In genomic region chr17:45566031-45566359, GRCm38 (mm10) we compare ENCODE assay signal across 20 mouse cellular contexts. TPM values are rescaled to one million over a fixed set of nuclear protein-coding genes. Genes with fewer than 3 reads are reported as not detected.
DNase-seq lines count a peak whose midpoint lies in the region; ATAC-seq and TF ChIP-seq lines count a peak whose summit lies in the region.
"Had no signal": no experiment of that assay in that cellular context is flagged by ENCODE, and none has a peak within 500 bp of the region (broad histone marks: within the 10 kb centered on the region; RNA-seq: fewer than 3 reads in every experiment).

No protein-coding gene starts in this region.

- WGBS in forebrain, embryonic 13.5 days, result 83% methylated on average over 1 of the region's 1 CpGs
- WGBS in forebrain, embryonic 16.5 days, result 77% methylated on average over 1 of the region's 1 CpGs
- WGBS in liver, embryonic 11.5 days, result 72% methylated on average over 1 of the region's 1 CpGs
- WGBS in liver, postnatal 0 days (ENCODE audit: insufficient replicate concordance), result 62% methylated on average over 1 of the region's 1 CpGs
- 75% methylated on average over 1 of the region's 1 CpGs for WGBS in embryonic facial prominence, embryonic 12.5 days

- H3K4me1 ChIP-seq in forebrain, embryonic 13.5 days, result peaks cover 57% of the 10 kb centered on the region
- H3K4me1 ChIP-seq in forebrain, embryonic 16.5 days (replicated peaks; ENCODE audit: control insufficient read depth, insufficient read depth, low read length), result peaks cover 17% of the 10 kb centered on the region
- H3K4me1 ChIP-seq in liver, embryonic 11.5 days (replicated peaks; ENCODE audit: control insufficient read depth, insufficient read depth, low read length), result peaks cover 39% of the 10 kb centered on the region
- peaks cover 20% of the 10 kb centered on the region for H3K4me1 ChIP-seq in liver, postnatal 0 days (ENCODE audit: insufficient read depth)
- peaks cover 18% of the 10 kb centered on the region for H3K4me1 ChIP-seq in embryonic facial prominence, embryonic 12.5 days

- H3K4me2 ChIP-seq in forebrain, embryonic 13.5 days, result 0 out of 2 replicates have a peak overlapping the region, but pooled peaks have one; percentile 98
- H3K4me2 ChIP-seq in forebrain, embryonic 16.5 days (ENCODE audit: low read length), result no peak overlapping the region
- no peak overlapping the region for H3K4me2 ChIP-seq in liver, embryonic 11.5 days
- H3K4me2 ChIP-seq in liver, postnatal 0 days (ENCODE audit: low read depth, low read length), result no peak overlapping the region
- no peak overlapping the region for H3K4me2 ChIP-seq in embryonic facial prominence, embryonic 12.5 days (replicated peaks)

- no peak for DNase-seq in liver, embryonic 11.5 days (ENCODE audit: low spot score)
- DNase-seq in liver, postnatal 0 days, result no peak
- DNase-seq in 3T3-L1 (ENCODE audit: low read depth, low spot score), result peak; percentile 22
- no peak for DNase-seq in urinary bladder, postnatal 10 days (ENCODE audit: low spot score)
- no peak for DNase-seq in ovary, postnatal 36 days (ENCODE audit: low spot score)
- DNase-seq: cerebellum, adult 8-10 months; gastrocnemius, adult 2 months; heart, postnatal 36 days; kidney, adult 11 months; kidney, postnatal 10 days; lung, adult 18-20 months; lung, postnatal 14 days; right cerebral cortex, postnatal 14 days; thymus, adult 2 months had no signal

- TF ChIP-seq EP300 in liver, postnatal 0 days (IDR thresholded peaks at IDR 0.05; ENCODE audit: low read depth), result no peak

- 0 out of 2 replicates have a peak overlapping the region, but pooled peaks have one; percentile 6 for H3K27ac ChIP-seq in forebrain, embryonic 13.5 days
- no peak overlapping the region for H3K27ac ChIP-seq in forebrain, embryonic 16.5 days (ENCODE audit: low read length)
- H3K27ac ChIP-seq in liver, embryonic 11.5 days (ENCODE audit: low read depth, low read length), result peak overlapping the region; percentile 19; the same call in 1 of the 2 replicates
- H3K27ac ChIP-seq in liver, postnatal 0 days (ENCODE audit: low read depth), result no peak overlapping the region
- peak overlapping the region; percentile 41; the same call in 1 of the 2 replicates for H3K27ac ChIP-seq in embryonic facial prominence, embryonic 12.5 days
- H3K27ac ChIP-seq: gastrocnemius, adult 2 months; stomach, embryonic 15.5 days had no signal

- ATAC-seq in forebrain, embryonic 13.5 days, result no peak
- ATAC-seq in forebrain, embryonic 16.5 days, result no peak
- no peak for ATAC-seq in liver, embryonic 11.5 days (replicated peaks; ENCODE audit: low FRiP score)
- no peak for ATAC-seq in liver, postnatal 0 days
- no peak for ATAC-seq in embryonic facial prominence, embryonic 12.5 days (ENCODE audit: insufficient number of reproducible peaks, insufficient read depth, low FRiP score, low TSS enrichment)
- ATAC-seq: hindbrain, embryonic 16.5 days had no signal

- H3K27me3 ChIP-seq in forebrain, embryonic 13.5 days, result no peaks in the 10 kb centered on the region
- no peaks in the 10 kb centered on the region for H3K27me3 ChIP-seq in forebrain, embryonic 16.5 days (replicated peaks; ENCODE audit: control insufficient read depth, insufficient read depth, low read length)
- no peaks in the 10 kb centered on the region for H3K27me3 ChIP-seq in liver, embryonic 11.5 days (replicated peaks; ENCODE audit: control insufficient read depth, insufficient read depth, low read length)
- no peaks in the 10 kb centered on the region for H3K27me3 ChIP-seq in liver, postnatal 0 days (ENCODE audit: insufficient read depth, low read length)
- no peaks in the 10 kb centered on the region for H3K27me3 ChIP-seq in embryonic facial prominence, embryonic 12.5 days
- H3K27me3 ChIP-seq: stomach, embryonic 15.5 days had no signal

- H3K9ac ChIP-seq in forebrain, embryonic 13.5 days, result no peak overlapping the region
- no peak overlapping the region for H3K9ac ChIP-seq in forebrain, embryonic 16.5 days (replicated peaks; ENCODE audit: low read depth, low read length)
- H3K9ac ChIP-seq in liver, embryonic 11.5 days (ENCODE audit: low read depth, low read length), result no peak overlapping the region
- H3K9ac ChIP-seq in liver, postnatal 0 days (replicated peaks), result no peak overlapping the region
- H3K9ac ChIP-seq in embryonic facial prominence, embryonic 12.5 days, result no peak overlapping the region
- H3K9ac ChIP-seq: stomach, embryonic 15.5 days had no signal

- peaks cover 56% of the 10 kb centered on the region for H3K36me3 ChIP-seq in forebrain, embryonic 13.5 days (ENCODE audit: poor library complexity, severe bottlenecking)
- H3K36me3 ChIP-seq in forebrain, embryonic 16.5 days (ENCODE audit: control insufficient read depth, insufficient read depth), result peaks cover 43% of the 10 kb centered on the region
- H3K36me3 ChIP-seq in liver, embryonic 11.5 days (ENCODE audit: control insufficient read depth, insufficient read depth, low read length), result peaks cover 49% of the 10 kb centered on the region
- peaks cover 56% of the 10 kb centered on the region for H3K36me3 ChIP-seq in liver, postnatal 0 days (replicated peaks; ENCODE audit: insufficient read depth, low read length)
- H3K36me3 ChIP-seq in embryonic facial prominence, embryonic 12.5 days, result peaks cover 50% of the 10 kb centered on the region

- H3K4me3 ChIP-seq in forebrain, embryonic 13.5 days, result no peak overlapping the region
- no peak overlapping the region for H3K4me3 ChIP-seq in forebrain, embryonic 16.5 days (replicated peaks; ENCODE audit: low read length)
- H3K4me3 ChIP-seq in liver, embryonic 11.5 days (ENCODE audit: low read depth, low read length), result 0 out of 2 replicates have a peak overlapping the region, but pooled peaks have one; percentile 2
- H3K4me3 ChIP-seq in liver, postnatal 0 days (ENCODE audit: low read depth, low read length), result no peak overlapping the region
- no peak overlapping the region for H3K4me3 ChIP-seq in embryonic facial prominence, embryonic 12.5 days
- H3K4me3 ChIP-seq: erythroblast, embryonic 14.5 days; gastrocnemius, adult 2 months had no signal

- no peaks in the 10 kb centered on the region for H3K9me3 ChIP-seq in forebrain, embryonic 13.5 days (replicated peaks)
- H3K9me3 ChIP-seq in forebrain, embryonic 16.5 days (ENCODE audit: control insufficient read depth, low read length), result no peaks in the 10 kb centered on the region
- no peaks in the 10 kb centered on the region for H3K9me3 ChIP-seq in liver, embryonic 11.5 days (ENCODE audit: control insufficient read depth, low read length)
- H3K9me3 ChIP-seq in liver, postnatal 0 days (ENCODE audit: low read length), result no peaks in the 10 kb centered on the region
- no peaks in the 10 kb centered on the region for H3K9me3 ChIP-seq in embryonic facial prominence, embryonic 12.5 days
- H3K9me3 ChIP-seq: stomach, embryonic 15.5 days had no signal

- TF ChIP-seq CTCF in liver, postnatal 0 days (IDR thresholded peaks at IDR 0.05; ENCODE audit: low read depth), result no peak

RNA-seq across cellular contexts. Expression of gene Slc35b2, which starts 2.3 kb away (rescaled TPM):
- 89.1 and 107 TPM in 2 replicates for polyA plus RNA-seq in forebrain, embryonic 13.5 days (2015; fragmentation: Nextera tagmentation; extraction: Ambion mirVana)
- 91.5 and 93.3 TPM in 2 replicates for polyA plus RNA-seq in forebrain, embryonic 16.5 days (2015; fragmentation: Nextera tagmentation; extraction: Ambion mirVana)
- 110 and 116 TPM in 2 replicates for polyA plus RNA-seq in liver, embryonic 11.5 days (2014; fragmentation: Nextera tagmentation; extraction: Ambion mirVana)
- 47.7 and 47.9 TPM in 2 replicates for polyA plus RNA-seq in liver, postnatal 0 days (2015; fragmentation: Nextera tagmentation; extraction: Ambion mirVana)
- polyA plus RNA-seq in embryonic facial prominence, embryonic 12.5 days (2016; fragmentation: Nextera tagmentation; extraction: Ambion mirVana), result 108 and 109 TPM in 2 replicates

RNA-seq across cellular contexts. Expression of gene Hsp90ab1, which starts 7.1 kb away (rescaled TPM):
- 1,763 and 1,849 TPM in 2 replicates for polyA plus RNA-seq in forebrain, embryonic 13.5 days (2015; fragmentation: Nextera tagmentation; extraction: Ambion mirVana)
- 1,528 and 1,563 TPM in 2 replicates for polyA plus RNA-seq in forebrain, embryonic 16.5 days (2015; fragmentation: Nextera tagmentation; extraction: Ambion mirVana)
- 1,837 and 1,887 TPM in 2 replicates for polyA plus RNA-seq in liver, embryonic 11.5 days (2014; fragmentation: Nextera tagmentation; extraction: Ambion mirVana)
- 419 and 445 TPM in 2 replicates for polyA plus RNA-seq in liver, postnatal 0 days (2015; fragmentation: Nextera tagmentation; extraction: Ambion mirVana)
- 1,470 and 1,480 TPM in 2 replicates for polyA plus RNA-seq in embryonic facial prominence, embryonic 12.5 days (2016; fragmentation: Nextera tagmentation; extraction: Ambion mirVana)

RNA-seq across cellular contexts. Expression of gene Nfkbie, which starts 10.5 kb away (rescaled TPM):
- 5.1 TPM in 2 replicates for polyA plus RNA-seq in forebrain, embryonic 13.5 days (2015; fragmentation: Nextera tagmentation; extraction: Ambion mirVana)
- 3.9 and 5.0 TPM in 2 replicates for polyA plus RNA-seq in forebrain, embryonic 16.5 days (2015; fragmentation: Nextera tagmentation; extraction: Ambion mirVana)
- 2.5 and 3.0 TPM in 2 replicates for polyA plus RNA-seq in liver, embryonic 11.5 days (2014; fragmentation: Nextera tagmentation; extraction: Ambion mirVana)
- 2.8 and 3.0 TPM in 2 replicates for polyA plus RNA-seq in liver, postnatal 0 days (2015; fragmentation: Nextera tagmentation; extraction: Ambion mirVana)
- polyA plus RNA-seq in embryonic facial prominence, embryonic 12.5 days (2016; fragmentation: Nextera tagmentation; extraction: Ambion mirVana), result 6.7 and 8.3 TPM in 2 replicates

RNA-seq across cellular contexts. Expression of gene Tmem151b, which starts 16.5 kb away (rescaled TPM):
- polyA plus RNA-seq in forebrain, embryonic 13.5 days (2015; fragmentation: Nextera tagmentation; extraction: Ambion mirVana), result 23.1 and 26.2 TPM in 2 replicates
- polyA plus RNA-seq in forebrain, embryonic 16.5 days (2015; fragmentation: Nextera tagmentation; extraction: Ambion mirVana), result 37.4 and 41.3 TPM in 2 replicates
- 1.2 and 1.4 TPM in 2 replicates for polyA plus RNA-seq in liver, embryonic 11.5 days (2014; fragmentation: Nextera tagmentation; extraction: Ambion mirVana)
- polyA plus RNA-seq in liver, postnatal 0 days (2015; fragmentation: Nextera tagmentation; extraction: Ambion mirVana), result 0.13 and 0.19 TPM in 2 replicates
- 9.2 and 11.1 TPM in 2 replicates for polyA plus RNA-seq in embryonic facial prominence, embryonic 12.5 days (2016; fragmentation: Nextera tagmentation; extraction: Ambion mirVana)
- polyA plus RNA-seq: erythroblast, embryonic 14.5 days had no signal

RNA-seq across cellular contexts. Expression of gene Slc29a1, which starts 33.4 kb away (rescaled TPM):
- polyA plus RNA-seq in forebrain, embryonic 13.5 days (2015; fragmentation: Nextera tagmentation; extraction: Ambion mirVana), result 47.2 and 51.9 TPM in 2 replicates
- 79.7 and 85.1 TPM in 2 replicates for polyA plus RNA-seq in forebrain, embryonic 16.5 days (2015; fragmentation: Nextera tagmentation; extraction: Ambion mirVana)
- 277 and 325 TPM in 2 replicates for polyA plus RNA-seq in liver, embryonic 11.5 days (2014; fragmentation: Nextera tagmentation; extraction: Ambion mirVana)
- 83.0 and 91.6 TPM in 2 replicates for polyA plus RNA-seq in liver, postnatal 0 days (2015; fragmentation: Nextera tagmentation; extraction: Ambion mirVana)
- polyA plus RNA-seq in embryonic facial prominence, embryonic 12.5 days (2016; fragmentation: Nextera tagmentation; extraction: Ambion mirVana), result 59.1 and 60.5 TPM in 2 replicates

Comparison
In these comparisons a context has a peak if more than half of its experiments do, and no peak if none do; other contexts are left out.
1. H3K27ac ChIP-seq: peak in forebrain, embryonic 13.5 days (single experiment), liver, embryonic 11.5 days (single experiment) and embryonic facial prominence, embryonic 12.5 days (single experiment); none in forebrain, embryonic 16.5 days (single experiment) and liver, postnatal 0 days (single experiment).